Mouse (Mus musculus) heart, embryonic 15.5 days (tissue): ENCODE results near the gene Tnfrsf21. TPM values are rescaled to one million over a fixed set of nuclear protein-coding genes. Genes with fewer than 3 reads are reported as not detected.

ENCODE experiments used
- ATAC-seq: fragments of 200-750 bp; cut with Nextera tagmentation; replicated peaks from 2 replicates; pipeline ENCODE4 v1.8.0; 2017; ENCODE audit warnings: low read depth, moderate TSS enrichment; ENCODE audit not compliant: insufficient number of reproducible peaks, insufficient read depth, low FRiP score
- H3K27ac ChIP-seq: fragments of 300-500 bp; sonication (generic); 2 replicates; pipeline ENCODE4 v1.5.1; 2015; ENCODE audit warnings: mild to moderate bottlenecking, inconsistent platforms
- H3K27me3 ChIP-seq: fragments of 300-500 bp; sonication (generic); 2 replicates; pipeline ENCODE4 v1.6.1; 2015; ENCODE audit warnings: inconsistent platforms
- H3K36me3 ChIP-seq: fragments of 300-500 bp; sonication (generic); 2 replicates; pipeline ENCODE4 v1.6.1; 2015; ENCODE audit warnings: mild to moderate bottlenecking, inconsistent platforms
- H3K4me1 ChIP-seq: fragments of 300-500 bp; sonication (generic); replicated peaks from 2 replicates; pipeline ENCODE4 v1.6.1; 2015; ENCODE audit warnings: inconsistent platforms
- H3K4me2 ChIP-seq: fragments of 300-500 bp; sonication (generic); 2 replicates; pipeline ENCODE4 v1.6.1; 2015; ENCODE audit warnings: inconsistent platforms, mild to moderate bottlenecking, moderate library complexity
- H3K4me3 ChIP-seq: fragments of 300-500 bp; sonication (generic); 2 replicates; pipeline ENCODE4 v1.5.1; 2015; ENCODE audit warnings: mild to moderate bottlenecking, inconsistent platforms
- H3K9ac ChIP-seq: fragments of 300-500 bp; sonication (generic); 2 replicates; pipeline ENCODE4 v1.6.1; 2015; ENCODE audit warnings: mild to moderate bottlenecking, inconsistent platforms
- H3K9me3 ChIP-seq: fragments of 300-500 bp; sonication (generic); replicated peaks from 2 replicates; pipeline ENCODE4 v1.6.1; 2016; ENCODE audit warnings: inconsistent platforms
- WGBS: fragments of 180-500 bp; shearing (Covaris S2); methylation state at CpG from one replicate; pipeline ENCODE4 v1.1.7; 2015; ENCODE audit warnings: mixed read lengths; 5-methylcytosine and 5-hydroxymethylcytosine counted together
- polyA plus RNA-seq: library from polyadenylated mRNA; unstranded; fragments of >200 nt; fragmentation: Nextera tagmentation; extraction: Ambion mirVana; gene quantifications from 2 replicates; pipeline ENCODE4 v1.2.1, GENCODE M21; 2015

The Tnfrsf21 gene
- polyA plus RNA-seq, 1 experiment from 2014 or later: 9.4 TPM

DNA sequence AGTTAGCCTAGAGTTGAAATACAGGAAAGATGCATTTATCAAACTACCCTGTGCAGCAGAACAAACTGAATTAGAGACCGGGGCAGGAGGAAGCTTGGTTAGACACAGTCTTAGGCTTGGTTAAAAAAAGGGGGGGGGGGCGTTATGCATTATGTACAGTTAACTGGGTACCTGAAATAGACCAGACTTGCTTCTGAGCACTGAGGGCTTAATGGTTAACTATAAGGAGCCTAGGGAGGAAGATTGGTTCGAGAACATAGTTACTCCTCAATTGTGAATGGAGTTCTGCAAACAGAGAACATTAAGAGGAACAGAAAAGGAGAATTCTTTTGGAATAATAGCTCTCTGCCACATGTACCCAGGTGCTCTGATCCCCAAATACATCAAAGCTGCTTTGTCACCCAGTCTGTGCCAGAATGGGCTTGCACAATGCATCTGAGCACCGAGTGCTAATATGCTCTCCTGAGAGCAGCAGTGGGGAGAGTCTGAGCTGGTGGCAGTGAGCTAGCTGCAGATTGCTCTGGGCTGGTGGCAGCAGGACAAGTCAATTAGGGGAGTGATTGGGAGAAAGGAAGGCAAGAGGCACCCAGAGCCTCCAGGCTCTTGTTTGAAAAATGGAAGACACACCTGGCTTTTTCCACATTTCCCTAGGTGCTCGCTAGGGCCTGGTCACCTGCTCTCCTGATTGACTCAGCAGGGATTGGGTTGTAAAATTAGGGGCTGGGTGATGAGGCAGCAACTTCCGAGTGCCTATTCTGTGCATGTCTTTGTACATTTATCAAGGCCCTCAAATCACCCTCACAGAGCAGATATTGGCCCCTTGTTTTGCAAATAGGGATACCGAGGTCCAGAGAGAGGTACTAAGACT is 119.3 kb downstream of the Tnfrsf21 start:
- Histone ChIP-seq H3K4me1 (no peaks in the 10 kb centered on the region), H3K9me3 (no peaks in the 10 kb centered on the region), H3K4me2 (no peak overlapping the region), H3K9ac (no peak overlapping the region), H3K36me3 (no peaks in the 10 kb centered on the region), H3K27ac (no peak overlapping the region), H3K4me3 (no peak overlapping the region), H3K27me3 (no peaks in the 10 kb centered on the region)
- 67% methylated on average over 7 of the region's 7 CpGs for WGBS
- ATAC-seq: no peak

DNA sequence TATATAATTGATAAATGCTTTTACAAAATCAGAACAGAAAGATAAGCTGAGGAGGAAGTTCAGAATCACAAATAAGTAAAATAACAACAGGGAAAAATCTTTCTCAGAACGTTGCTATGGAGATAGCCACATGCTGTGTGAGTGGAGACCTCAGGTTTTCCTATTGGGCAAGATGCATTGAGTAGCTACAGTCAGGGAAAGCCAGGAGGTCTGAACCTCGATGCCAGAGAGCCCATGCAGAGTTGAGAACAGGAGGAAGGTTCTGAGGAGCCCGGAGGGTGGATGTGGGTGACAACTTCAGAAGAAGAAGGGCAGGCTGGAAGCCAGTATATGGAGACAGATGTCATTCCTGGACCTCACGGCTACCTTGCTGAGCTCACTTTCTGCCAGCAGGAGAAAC is 120.4 kb downstream of the Tnfrsf21 start:
- Histone ChIP-seq H3K4me3 (no peak overlapping the region), H3K4me1 (no peaks in the 10 kb centered on the region), H3K36me3 (no peaks in the 10 kb centered on the region), H3K27me3 (no peaks in the 10 kb centered on the region), H3K4me2 (no peak overlapping the region), H3K27ac (no peak overlapping the region), H3K9me3 (no peaks in the 10 kb centered on the region), H3K9ac (no peak overlapping the region)
- ATAC-seq: no peak
- 63% methylated on average over 4 of the region's 4 CpGs for WGBS

- WGBS: 90% methylated on average over 9 of the region's 9 CpGs
- no peak for ATAC-seq
These were observed 121.5 kb downstream of the Tnfrsf21 start for GRCm38 (mm10) chr17:43137838-43138237.

GRCm38 (mm10) chr17:43138356-43138755 is 122.0 kb downstream of the Tnfrsf21 start:
- Histone ChIP-seq H3K9me3 (no peaks in the 10 kb centered on the region), H3K4me1 (no peaks in the 10 kb centered on the region; the same call in 1 of the 2 replicates), H3K4me3 (no peak overlapping the region), H3K27me3 (no peaks in the 10 kb centered on the region), H3K9ac (no peak overlapping the region), H3K36me3 (no peaks in the 10 kb centered on the region), H3K27ac (no peak overlapping the region), H3K4me2 (no peak overlapping the region)
- ATAC-seq: no peak
- WGBS: 72% methylated on average over 7 of the region's 7 CpGs

More at GRCm38 (mm10) chr17:43137838-43138237, 121.5 kb downstream of the Tnfrsf21 start:
- no peaks in the 10 kb centered on the region for H3K9me3 ChIP-seq
- no peak overlapping the region for H3K9ac ChIP-seq
- no peak overlapping the region for H3K4me3 ChIP-seq
- no peak overlapping the region for H3K4me2 ChIP-seq
- H3K27ac ChIP-seq: no peak overlapping the region
- no peaks in the 10 kb centered on the region; the same call in 1 of the 2 replicates for H3K4me1 ChIP-seq
- H3K27me3 ChIP-seq: no peaks in the 10 kb centered on the region
- H3K36me3 ChIP-seq: no peaks in the 10 kb centered on the region

Other genes with a start within 250 kb of the Tnfrsf21 start
- 16.7 and 18.1 TPM in 2 replicates for gene Cd2ap, start 139.9 kb upstream of the Tnfrsf21 start, polyA plus RNA-seq